Mouse (Mus musculus) MN1 (cell line): ENCODE results near the gene Samsn1.

Experiments used
- DNase-seq: peaks from one replicate; pipeline ENCODE4 v3.0.0-alpha.2; 2016; ENCODE audit warnings: low spot score

The Samsn1 gene

DNA sequence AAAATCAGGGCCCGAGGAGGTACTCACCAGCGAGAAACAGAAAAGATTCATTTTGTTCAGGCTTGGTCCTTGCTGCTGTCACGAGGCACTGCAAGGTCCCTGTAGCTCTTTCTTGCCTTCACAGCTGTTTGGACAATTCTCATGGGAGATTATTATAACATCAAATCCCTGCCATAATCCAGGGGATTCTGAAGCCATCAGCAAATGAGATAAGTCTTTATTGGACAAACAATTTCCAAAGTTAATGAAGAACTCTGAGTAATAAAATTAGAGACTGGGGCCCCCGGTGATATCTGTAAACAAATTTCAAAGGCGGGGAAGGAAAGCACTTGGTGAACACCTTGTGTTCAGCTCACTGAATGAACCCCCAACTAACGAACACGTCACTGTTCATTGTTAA is at the start of gene Samsn1:
Gene Samsn1, minus strand, starts transcription at position 101 of the 400 bp plus-strand sequence.
- DNase-seq = no peak

DNA sequence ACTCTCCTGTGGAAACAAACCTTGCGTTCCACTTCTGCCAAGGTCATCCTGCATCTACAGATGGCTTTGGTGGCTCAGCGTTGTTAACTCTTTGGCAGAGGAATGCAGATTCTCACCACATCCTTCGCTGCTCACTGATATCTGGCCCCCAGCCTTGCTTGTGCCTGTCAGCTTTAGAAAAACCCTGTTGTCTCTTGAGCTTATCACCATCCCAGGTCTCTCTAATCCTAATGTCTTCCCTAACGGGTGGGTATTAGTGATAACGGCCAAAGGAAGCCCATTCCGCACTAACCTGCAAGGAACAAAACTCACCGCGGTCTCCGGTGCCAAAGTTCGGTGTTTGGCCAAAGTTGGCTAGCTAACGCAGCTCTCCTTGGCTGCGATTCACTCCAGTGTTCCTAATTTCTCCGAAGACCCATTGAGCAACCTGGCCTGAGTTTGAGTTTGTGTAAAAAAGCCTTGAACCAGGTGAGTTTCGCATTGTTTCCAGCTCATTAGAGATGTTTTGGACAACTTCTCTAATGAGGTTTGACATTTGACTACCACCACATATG is 44.1 kb upstream of the Samsn1 start:
- DNase-seq = no peak

DNA sequence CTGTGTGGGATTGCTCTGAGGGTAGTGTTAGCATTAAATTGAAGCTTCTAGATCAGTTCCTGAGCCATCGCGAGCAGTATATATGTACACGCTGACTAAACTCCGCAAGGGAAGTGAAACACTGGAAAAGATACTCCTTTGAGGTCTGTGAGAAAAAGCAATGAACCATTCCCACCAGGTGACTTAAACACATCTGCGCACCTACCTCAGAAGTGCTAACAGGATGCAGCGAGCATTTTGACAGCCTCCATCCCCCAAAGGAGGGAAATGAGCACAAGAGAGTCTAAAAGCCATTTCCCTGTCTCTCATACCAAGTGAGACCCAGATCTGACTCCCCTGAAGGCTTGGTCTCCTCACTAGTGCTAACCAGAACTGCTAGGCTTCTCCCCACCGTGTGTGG is 32.9 kb upstream of the Samsn1 start:
- no peak for DNase-seq

DNA sequence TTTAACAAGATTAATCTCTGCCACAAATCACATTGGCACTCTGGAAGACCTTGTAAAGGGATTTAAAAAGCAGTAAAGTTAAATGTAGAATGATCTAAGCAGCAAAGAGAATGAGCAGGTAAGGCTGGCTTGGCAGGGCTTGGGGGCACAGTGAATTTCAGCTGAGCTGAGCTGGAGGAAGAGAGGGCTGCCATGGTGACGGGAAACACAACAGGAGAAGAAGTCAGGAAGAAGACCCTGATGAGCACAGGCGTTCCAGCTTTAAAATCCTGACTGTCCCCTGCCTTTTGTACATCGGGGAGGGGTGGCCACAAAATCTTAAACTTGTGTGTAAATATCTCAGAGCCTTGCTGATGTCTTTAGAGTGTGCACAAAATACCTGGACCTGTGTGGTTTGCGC is 32.0 kb upstream of the Samsn1 start:
- DNase-seq = no peak

DNA sequence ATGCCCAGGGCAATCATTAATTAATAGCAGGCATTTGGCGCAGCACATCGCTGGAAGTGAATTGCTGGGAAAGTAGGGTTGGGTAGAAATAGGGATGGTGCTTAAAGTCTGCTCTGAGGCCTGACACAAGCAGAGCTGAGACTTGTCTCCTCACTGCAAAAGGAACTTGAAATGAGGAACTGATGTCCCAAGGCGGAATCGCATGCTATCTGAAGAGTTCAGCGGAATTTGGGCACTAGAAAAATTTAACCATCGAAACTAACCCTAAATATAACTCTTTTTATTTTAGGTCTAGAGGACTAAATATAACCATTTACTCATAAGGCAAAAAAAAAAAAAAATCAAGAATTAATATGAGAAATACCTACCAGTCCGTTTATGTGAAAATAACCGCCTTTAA is 31.5 kb upstream of the Samsn1 start:
- DNase-seq = no peak

DNA sequence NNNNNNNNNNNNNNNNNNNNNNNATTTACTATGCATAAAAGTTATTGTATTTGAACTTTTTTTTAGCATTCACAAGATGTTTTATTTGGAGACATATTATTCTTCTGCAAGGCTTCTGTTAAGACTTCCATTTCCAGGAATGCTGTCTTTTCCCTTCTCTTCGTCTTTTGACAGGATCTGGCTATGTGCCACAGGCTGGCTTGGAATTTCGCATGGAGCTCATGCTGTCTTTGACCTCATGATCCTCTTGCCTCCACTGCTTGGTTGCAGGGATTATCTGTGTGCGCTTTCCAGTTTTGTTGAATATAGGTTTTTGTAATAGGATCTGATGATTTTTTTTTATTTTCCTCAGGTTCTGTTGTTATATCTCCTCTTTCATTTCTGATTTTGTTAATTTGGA is 25.0 kb upstream of the Samsn1 start:
- no peak for DNase-seq

DNA sequence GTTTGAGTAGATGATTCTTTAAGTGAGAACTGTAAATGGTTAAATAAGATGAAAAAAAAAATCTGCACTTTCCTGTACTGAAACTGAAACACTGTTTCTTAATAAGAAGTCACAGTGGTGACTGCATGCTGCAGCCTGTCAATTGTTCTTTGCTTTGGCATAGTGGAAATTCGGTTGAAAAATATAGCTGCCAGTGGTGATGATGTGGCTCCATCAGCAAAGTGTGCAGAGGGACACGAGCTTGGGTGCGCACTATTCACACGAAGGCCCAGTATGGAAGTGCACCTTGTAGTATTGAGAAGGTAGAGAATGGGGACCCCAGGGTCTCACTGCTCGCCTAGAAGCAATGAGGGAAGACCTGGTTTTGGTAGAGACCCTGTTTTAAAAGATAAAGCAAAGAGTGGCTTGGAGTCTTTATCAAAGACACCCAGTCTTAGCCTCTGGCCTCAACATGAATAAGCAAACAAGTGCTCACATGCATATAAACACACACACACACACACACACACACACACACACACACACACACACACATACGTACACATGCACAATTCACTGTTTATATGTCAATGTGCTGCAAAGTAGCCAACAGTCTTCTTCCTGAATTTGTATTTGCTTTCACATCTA is 18.4 kb upstream of the Samsn1 start:
- DNase-seq = no peak

DNA sequence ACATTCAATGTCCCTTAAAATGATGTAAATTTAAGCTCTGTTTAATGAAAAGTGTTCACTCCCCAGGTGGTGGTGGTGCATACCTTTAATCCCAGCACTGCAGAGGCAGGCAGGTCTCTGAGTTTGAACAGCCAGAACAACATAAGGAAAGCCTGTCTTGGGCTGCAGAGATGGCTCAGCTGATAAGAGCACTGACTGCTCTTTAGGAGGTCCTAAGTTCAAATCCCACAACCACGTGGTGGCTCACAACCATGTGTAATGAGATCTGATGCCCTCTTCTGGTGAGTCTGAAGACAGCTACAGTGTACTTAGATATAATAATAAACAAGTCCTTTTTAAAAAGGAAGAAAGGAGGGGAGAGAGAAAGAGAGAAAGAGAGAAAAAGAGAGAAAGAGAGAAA is 2.9 kb downstream of the Samsn1 start:
- DNase-seq = no peak

DNA sequence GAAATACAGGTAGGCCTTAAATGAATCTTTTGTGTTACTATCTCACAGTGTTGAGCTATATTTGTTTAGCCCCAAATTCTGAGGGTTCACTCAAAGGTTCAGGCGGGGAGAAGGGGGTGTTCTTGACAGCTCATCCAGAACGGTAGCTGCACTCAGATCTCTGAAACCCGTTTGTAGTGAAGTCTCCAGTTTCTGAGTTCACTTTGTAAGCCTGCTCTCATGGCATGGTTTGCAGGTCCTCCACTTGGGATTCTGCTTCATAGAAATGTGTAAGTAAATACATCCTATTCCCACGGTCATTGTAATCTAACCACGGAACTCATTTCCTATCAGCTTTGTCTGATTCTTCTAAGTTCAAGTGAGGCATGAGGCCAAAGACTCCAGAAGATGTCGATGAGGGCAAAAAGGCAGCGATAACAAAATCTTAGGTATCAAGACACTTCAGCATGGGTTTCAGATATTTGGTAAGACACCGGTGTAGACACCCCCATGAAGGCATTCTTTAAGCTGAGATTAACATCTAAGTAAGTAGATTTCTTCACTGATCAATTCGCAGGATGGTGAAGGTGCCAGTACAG is 18.2 kb downstream of the Samsn1 start:
- DNase-seq = no peak

DNA sequence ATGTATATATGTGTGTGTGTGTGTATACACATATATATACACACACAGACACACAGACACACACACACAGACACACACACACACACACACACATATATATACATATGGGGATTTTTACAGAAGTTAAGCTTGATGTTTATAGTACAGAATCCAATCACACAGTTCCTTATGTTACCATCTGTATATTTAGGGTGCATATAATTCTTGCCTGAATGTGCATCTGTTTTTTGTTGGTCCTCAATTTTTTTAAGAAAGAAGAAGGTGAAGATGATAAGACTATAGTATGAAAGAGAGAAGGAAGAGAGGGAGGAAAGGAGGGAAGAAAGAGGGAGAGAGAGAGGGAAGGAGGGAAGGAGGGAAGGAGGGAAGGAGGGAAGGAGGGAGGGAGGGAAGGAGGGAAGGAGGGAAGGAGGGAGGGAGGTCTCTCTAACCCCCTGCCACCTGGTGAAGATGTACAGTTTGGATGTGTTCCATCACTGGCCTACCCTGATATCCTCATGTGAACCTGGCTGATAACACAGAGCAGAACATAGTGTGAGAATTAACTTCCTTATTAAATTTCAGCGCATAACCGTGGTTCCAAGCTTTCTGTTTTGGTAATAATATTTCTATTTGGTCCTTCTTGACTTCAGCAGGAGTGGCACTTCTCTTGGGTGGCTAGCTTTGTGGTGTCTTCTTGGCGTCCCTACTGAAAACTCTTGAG is 19.1 kb downstream of the Samsn1 start:
- DNase-seq = no peak

DNA sequence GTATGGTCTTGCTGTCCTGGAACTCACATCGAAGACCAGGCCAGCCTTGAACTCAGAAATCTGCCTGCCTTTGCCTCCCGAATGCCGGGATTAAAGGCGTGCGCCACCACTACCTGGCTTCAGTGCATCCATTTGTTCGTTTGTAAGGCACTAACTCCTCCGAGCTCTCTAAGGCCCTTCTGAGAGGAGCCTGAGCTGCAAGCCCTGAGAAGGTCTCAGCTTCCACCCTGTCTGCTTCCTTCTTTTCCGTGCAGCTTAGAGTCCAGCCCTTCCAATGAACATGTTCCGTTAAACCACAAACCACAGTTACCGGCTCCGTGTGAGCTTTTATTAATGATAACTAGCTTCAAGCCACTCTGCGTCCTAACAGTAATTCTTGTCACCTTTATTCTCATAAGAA is 19.8 kb downstream of the Samsn1 start:
- no peak for DNase-seq

DNA sequence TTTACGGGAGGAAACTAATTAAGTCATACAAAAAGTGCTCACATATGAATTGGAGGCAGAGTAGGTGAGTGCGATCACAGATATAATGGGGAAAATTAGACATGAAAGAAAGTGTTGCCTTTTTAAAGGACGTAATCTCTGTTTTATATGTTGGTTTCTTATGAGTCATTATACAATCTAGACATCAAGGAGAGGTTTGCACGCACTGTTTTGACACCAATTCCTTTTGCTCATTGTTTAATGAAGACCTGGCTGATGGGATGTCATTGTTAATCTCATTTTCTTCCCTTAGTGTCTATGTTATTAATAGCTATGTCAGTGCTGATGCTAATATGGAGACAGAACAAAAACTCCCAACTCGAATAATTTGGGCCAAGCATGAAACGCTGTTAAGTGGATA is 20.3 kb downstream of the Samsn1 start:
- DNase-seq = no peak

DNA sequence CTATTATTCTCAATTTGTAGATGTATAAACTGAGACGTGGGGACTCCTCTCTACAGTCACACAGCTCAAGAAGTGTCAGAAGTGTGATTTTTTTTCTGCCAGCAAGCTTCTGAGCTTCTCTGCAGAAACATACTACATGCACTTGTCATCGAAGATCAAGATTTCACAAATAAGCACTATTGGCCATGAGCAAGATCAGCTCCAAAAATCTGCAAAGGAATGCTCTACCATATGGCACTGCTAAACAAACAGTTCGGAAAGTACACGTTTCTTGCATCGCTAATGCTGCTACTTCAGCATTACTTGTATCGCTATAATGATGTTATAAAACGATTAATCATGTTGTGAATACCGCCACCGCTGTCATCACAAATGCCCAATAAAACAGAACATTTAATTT is 22.0 kb downstream of the Samsn1 start:
- DNase-seq = no peak

DNA sequence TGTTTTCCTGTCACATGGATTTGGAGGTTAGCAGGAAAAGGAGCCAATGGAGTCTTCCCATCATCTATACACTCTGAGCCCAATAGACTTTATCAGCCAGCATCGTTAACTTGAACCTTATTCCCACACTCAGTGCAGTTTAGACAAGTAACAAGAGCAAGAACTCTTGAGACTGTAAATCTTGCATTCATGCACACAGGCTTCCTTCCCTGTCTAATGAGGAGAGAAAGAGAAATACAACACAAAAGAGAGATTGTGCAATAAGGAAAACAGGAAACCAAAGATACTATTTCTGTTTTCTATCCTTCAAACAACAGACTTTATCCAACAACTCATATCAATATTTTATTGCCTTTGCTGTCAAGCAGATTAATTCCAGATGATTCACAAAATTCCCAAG is 31.9 kb downstream of the Samsn1 start:
- DNase-seq = no peak

DNA sequence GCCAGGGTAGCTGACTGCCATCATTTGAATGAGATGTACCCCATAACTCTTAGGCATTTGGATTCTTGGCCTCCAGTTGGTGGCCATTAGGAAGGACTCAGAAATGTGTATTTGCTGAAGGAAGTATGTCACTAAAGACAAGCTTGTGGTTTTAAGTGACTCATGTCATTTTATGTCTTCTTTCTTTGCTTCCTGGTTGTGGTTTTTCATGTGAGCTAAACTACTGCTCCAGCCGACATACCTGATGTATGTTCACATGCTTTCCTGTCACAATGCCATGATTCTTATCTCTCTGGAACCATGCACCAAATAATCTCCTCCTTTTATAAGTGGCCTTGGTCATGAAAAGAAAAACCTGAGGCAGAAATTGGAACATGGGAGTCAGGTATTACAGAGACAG is 38.2 kb downstream of the Samsn1 start:
- no peak for DNase-seq

DNA sequence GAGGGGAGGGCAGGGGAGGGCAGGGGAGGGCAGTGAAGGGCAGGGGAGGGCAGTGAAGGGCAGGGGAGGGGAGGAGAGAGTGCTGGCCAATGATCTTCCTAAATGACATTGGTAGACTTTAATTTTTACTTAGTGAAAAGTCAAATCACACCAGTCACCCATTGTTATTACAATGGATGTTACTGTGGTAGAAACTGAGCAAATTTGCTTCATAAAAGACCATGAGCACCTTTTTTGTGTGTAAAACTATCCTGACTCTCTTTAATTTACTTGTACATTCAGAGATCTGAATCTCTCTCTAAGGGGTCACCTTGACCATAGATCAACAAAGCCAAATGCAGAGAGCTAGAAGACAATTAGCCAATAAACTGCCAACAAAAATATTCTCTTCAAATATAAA is 42.7 kb downstream of the Samsn1 start:
- DNase-seq = no peak

DNA sequence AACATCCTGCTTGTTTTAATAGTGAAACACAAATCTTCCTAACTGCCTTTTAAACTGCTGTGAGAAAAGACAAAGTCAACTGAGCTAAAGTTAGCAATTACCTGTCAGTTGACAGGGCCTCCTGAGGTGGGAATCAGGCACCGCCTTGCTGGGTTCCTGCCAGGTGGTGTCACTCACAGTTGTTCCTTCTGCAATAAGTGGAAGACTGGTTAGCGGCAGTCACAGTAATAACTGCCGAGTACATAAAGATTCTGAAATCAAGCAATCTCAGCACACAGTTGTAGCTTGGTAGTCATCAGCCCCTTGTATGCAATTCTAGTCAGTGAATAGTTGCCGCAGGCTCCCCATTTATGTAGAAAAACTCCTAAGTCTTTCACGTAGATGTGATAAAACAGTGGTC is 44.3 kb downstream of the Samsn1 start:
- no peak for DNase-seq

DNA sequence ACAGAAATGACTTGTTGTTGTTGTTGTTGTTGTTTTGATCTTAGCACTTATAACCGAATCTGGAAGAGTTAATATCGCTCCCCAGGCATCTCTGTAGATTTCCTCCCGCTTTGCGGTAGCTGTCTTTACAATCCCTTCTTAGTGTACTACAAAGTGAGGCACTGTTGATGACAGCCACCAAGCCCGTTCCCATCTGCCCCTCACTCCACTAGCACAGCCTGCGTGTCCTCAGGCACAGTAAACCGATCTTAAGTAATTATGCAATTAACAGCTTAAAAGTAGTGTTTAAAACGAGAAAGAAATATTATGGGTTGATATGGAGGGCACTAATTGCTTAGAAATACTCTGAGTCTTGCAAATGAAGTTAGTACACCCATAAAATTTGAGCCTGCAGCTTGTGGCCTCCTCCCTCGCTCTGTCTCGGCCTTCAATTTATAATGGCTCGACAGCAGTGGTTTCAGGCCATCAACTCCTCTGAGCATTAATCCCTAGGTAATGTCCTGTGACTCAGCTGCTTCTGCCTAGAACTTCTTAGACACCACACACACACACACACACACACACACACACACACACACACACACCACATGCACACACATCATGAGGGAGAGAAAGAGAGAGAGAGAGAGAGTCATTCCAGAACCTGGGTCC is 46.3 kb downstream of the Samsn1 start:
- no peak for DNase-seq

DNA sequence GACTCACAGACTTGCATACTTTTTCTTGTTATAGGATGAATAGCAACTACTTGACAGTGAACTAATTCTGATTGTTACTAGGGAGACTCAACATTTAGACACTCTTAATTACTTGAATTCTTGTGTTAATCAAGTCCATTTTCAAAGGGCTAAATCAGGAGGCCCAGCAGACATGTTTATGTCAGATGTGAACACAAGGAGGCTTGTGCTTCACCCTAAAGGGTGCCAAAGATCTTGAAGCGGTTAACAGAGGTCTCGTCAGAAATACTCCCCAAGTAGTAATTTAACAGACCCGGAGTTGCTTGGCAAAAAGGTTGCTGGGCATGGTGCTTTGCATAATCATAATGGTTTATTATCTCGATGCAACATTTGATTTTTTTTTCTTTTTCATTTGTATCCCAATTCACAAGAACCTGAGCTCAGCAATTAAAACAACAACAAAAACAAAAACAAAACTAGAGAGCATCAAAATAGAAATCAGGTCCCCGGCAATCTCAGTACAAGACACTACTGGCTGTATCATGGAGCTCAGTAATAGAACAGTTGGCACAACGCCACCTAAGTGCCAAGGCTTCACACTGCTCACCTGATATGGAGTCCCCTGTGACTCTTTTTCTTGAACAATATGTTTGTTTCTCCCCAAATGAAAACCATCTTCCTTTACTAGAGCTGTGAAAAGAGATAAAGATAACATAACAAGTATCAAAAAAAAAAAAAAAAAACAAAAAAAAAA is 51.6 kb downstream of the Samsn1 start:
- no peak for DNase-seq

DNA sequence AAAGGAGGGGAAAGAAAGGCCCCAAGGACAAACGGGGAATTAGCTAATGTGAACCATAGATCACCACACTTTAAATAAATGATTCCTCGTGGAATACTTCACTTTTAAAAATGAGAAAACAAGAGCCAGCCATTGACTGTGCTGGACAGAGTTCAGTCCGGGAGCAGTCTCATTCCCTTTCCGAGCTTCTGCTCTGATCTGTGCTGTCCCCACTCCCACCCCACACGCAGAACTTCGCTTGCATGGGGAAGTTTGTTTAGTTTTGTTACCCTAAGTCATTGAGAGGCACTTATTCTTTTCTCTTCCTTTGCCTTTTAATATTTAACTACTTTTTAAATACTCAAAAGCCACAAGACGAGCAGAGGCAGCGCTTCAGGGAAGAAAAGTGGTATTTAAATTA is 60.1 kb downstream of the Samsn1 start:
- no peak for DNase-seq

DNA sequence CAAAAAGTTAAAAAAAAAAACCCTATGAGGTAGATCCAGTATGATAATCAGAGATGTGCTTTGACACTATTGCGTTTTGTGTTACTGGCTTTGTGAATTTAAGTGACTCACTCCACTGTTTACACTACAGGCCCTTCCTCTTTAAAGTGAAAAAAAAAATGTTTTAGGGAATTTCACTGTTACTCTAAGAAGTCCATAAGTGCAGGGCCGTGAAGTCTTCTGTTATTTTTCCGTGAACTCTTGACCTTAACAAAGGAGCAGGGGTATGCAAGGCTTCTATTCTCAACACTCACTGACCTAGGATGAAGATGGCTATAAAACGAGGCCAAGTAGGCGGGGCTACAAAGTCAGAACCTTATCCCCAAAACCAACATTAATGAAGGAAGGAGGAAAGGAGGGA is 60.6 kb downstream of the Samsn1 start:
- no peak for DNase-seq

DNA sequence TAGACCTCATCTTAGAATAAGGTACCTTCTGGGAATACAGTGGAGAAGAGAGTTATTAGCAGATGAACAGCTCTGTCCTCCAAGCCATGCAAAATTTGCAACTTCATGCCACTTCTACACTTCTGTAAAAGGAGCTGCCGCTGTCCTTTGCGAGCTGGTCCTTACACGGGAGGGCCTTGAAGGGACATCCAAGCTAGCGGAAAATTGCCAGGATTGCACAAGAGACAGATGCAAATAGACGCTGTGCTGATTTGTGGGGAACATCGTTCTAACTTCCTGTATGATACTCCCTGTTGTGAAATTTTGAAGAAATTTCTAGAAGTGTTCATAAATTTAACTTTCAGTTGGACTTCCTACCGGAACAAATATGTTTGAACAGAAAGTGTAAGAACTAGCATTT is 61.0 kb downstream of the Samsn1 start:
- no peak for DNase-seq
